Mouse (Mus musculus) stomach, postnatal 0 days (tissue): Measurements from ENCODE around the gene Stat2. TPM values are rescaled to one million over a fixed set of nuclear protein-coding genes. Genes with fewer than 3 reads are reported as not detected.
"Not testable (repeated sequence)": the region's sequence is repeated elsewhere in the genome, so short reads cannot be mapped to it uniquely, and the experiment has no call there.

Experiments used
- ATAC-seq: fragments of 200-750 bp; cut with Nextera tagmentation; 2 replicates; pipeline ENCODE4 v1.8.0; 2017; ENCODE audit not compliant: low FRiP score, low TSS enrichment
- DNase-seq: peaks from one replicate; pipeline ENCODE4 v3.0.0-alpha.2; 2016; ENCODE audit warnings: low spot score
- H3K27ac ChIP-seq: fragments of 300-500 bp; sonication (generic); replicated peaks from 2 replicates; pipeline ENCODE4 v1.5.1; 2014; ENCODE audit warnings: mild to moderate bottlenecking, control low read depth
- H3K27me3 ChIP-seq: fragments of 300-500 bp; sonication (generic); 2 replicates; pipeline ENCODE4 v1.6.1; 2014; ENCODE audit warnings: low read length; ENCODE audit not compliant: control insufficient read depth, insufficient read depth
- H3K36me3 ChIP-seq: fragments of 300-500 bp; sonication (generic); 2 replicates; pipeline ENCODE4 v1.6.1; 2014; ENCODE audit warnings: low read length, mixed read lengths; ENCODE audit not compliant: control insufficient read depth, insufficient read depth
- H3K4me1 ChIP-seq: fragments of 300-500 bp; sonication (generic); replicated peaks from 2 replicates; pipeline ENCODE4 v1.6.1; 2014; ENCODE audit warnings: antibody characterized with exemption; ENCODE audit not compliant: control insufficient read depth, insufficient read depth
- H3K4me2 ChIP-seq: fragments of 300-500 bp; sonication (generic); replicated peaks from 2 replicates; pipeline ENCODE4 v1.6.1; 2014; ENCODE audit warnings: low read depth, mild to moderate bottlenecking, control low read depth, moderate library complexity
- H3K4me3 ChIP-seq: fragments of 300-500 bp; sonication (generic); 2 replicates; pipeline ENCODE4 v1.5.1; 2014; ENCODE audit warnings: low read depth, low read length, control low read depth
- H3K9ac ChIP-seq: fragments of 300-500 bp; sonication (generic); 2 replicates; pipeline ENCODE4 v1.6.1; 2014; ENCODE audit warnings: mild to moderate bottlenecking, low read length, control low read depth, mixed read lengths
- H3K9me3 ChIP-seq: fragments of 300-500 bp; sonication (generic); 2 replicates; pipeline ENCODE4 v1.6.1; 2016; ENCODE audit warnings: low read length; ENCODE audit not compliant: control insufficient read depth
- CTCF ChIP-seq: IDR thresholded peaks from 2 replicates; pipeline ENCODE4 v1.5.1; 2016; ENCODE audit warnings: antibody characterized with exemption, low read depth, mild to moderate bottlenecking, moderate library complexity
- EP300 ChIP-seq: optimal IDR thresholded peaks from 2 replicates; pipeline ENCODE3; 2016; ENCODE audit warnings: antibody characterized with exemption
- WGBS: fragments of 180-500 bp; shearing (Covaris S2); extraction: QIAGEN DNeasy Blood & Tissue Kit; methylation state at CpG from one replicate; pipeline ENCODE4 v1.1.7; 2014; 5-methylcytosine and 5-hydroxymethylcytosine counted together
- polyA plus RNA-seq: library from polyadenylated mRNA; unstranded; fragments of >200 nt; fragmentation: Nextera tagmentation; extraction: Ambion mirVana; gene quantifications from 2 replicates; pipeline ENCODE4 v1.2.1, GENCODE M21; 2015

Gene Stat2
- polyA plus RNA-seq, 1 experiment from 2014 or later: 7.8 TPM

DNA sequence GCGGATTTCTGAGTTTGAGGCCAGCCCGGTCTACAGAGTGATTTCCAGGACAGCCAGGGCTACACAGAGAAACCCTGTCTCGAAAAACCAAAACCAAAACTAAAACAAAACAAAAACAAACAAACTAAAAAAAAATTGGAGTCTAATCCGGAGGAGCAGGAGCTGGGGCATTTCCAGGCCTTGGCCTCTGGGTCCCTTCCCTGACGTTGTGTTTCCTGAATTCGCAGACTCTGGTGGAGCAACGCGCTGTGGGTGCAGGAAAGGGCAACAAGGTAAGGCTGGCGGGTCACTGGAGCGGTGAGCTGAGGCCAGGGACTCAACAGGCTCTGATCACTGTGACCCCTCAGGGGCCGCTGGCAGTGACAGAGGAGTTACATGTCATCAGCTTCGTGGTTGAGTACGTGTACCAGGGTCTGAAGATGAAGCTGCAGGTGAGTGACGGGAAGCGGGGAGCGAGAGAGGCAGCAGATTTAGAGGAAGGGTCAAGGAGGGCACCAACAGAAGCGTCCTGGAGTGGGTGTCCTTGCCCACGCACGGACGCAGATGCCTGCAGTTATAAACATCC lies 12.6 kb downstream of the Stat2 start:
- Histone ChIP-seq H3K4me3 (no peak overlapping the region), H3K27ac (no peak overlapping the region), H3K9me3 (no peaks in the 10 kb centered on the region), H3K9ac (no peak overlapping the region), H3K4me2 (no peak overlapping the region), H3K27me3 (no peaks in the 10 kb centered on the region), H3K36me3 (peaks cover 30% of the 10 kb centered on the region; the same call in 1 of the 2 replicates), H3K4me1 (no peaks in the 10 kb centered on the region)
- ATAC-seq (no peak), DNase-seq (no peak)
- no peak for TF ChIP-seq EP300
- TF ChIP-seq CTCF: no peak
- WGBS: 83% methylated on average over 20 of the region's 20 CpGs

DNA sequence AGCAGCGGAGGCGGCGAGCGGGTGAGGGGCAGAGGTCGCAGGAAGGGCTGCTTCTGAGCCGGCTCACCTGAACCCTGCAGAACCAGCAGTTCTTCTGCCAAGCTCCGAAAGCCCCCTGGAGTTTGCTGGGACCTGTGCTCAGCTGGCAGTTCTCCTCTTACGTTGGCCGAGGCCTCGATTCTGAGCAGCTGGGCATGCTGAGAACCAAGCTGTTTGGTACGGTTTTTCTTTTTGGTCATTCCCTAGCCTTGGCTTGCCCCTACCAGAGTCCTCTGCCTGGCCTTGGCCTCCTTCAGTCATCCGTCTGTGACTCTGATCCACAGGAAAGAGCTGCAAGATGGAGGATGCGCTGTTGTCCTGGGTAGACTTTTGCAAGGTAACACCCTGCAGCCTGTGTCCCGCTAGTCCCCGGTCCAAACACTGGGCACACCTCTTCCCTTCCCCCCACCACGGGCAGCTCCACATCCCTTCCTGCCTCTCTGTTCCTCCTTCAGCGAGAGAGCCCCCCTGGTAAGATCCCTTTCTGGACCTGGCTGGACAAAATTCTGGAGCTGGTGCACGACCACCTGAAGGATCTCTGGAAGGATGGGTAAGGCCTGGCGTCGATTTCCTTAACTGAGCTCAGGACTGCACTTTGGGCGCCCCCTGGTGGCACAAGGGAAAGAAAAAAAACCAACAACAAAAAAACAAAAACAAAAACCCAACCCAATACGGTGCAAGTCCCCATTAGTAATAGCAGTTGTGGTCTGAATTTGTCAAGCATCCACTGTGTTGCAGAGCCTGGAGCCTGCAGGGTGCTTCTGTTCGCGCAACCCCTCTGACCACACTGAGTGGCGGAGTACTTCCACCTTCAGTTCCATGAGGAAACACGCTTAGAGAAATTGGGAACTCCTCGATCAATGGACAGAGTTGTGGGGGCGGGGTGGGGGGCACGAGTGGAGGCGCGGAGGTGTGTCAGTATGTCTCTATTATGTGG lies 13.5 kb downstream of the Stat2 start:
- DNase-seq (peak; percentile 65), ATAC-seq (peak; percentile 25; the same call in 1 of the 2 replicates)
- 65% methylated on average over 31 of the region's 31 CpGs for WGBS
- Histone ChIP-seq H3K9me3 (no peaks in the 10 kb centered on the region), H3K4me1 (no peaks in the 10 kb centered on the region), H3K36me3 (peaks cover 30% of the 10 kb centered on the region; the same call in 1 of the 2 replicates), H3K27me3 (no peaks in the 10 kb centered on the region), H3K4me3 (no peak overlapping the region), H3K9ac (no peak overlapping the region), H3K27ac (no peak overlapping the region), H3K4me2 (no peak overlapping the region)
- TF ChIP-seq EP300: no peak
- peak; percentile 84 for TF ChIP-seq CTCF

- H3K27me3 ChIP-seq, H3K4me3 ChIP-seq, H3K9ac ChIP-seq, H3K9me3 ChIP-seq, DNase-seq, H3K4me2 ChIP-seq, ATAC-seq, H3K27ac ChIP-seq, H3K4me1 ChIP-seq: not testable (repeated sequence)
- peaks cover 23% of the 10 kb centered on the region; the same call in 1 of the 2 replicates for H3K36me3 ChIP-seq
- 100% methylated on average over 1 of the region's 1 CpGs for WGBS
Observed at GRCm38 (mm10) chr10:128290594-128290993, 20.2 kb downstream of the Stat2 start.

GRCm38 (mm10) chr10:128296370-128297090 lies 26.2 kb downstream of the Stat2 start:
- Histone ChIP-seq H3K27me3 (no peaks in the 10 kb centered on the region), H3K9me3 (no peaks in the 10 kb centered on the region), H3K9ac (no peak overlapping the region), H3K4me1 (no peaks in the 10 kb centered on the region), H3K27ac (no peak overlapping the region), H3K36me3 (peaks cover 9% of the 10 kb centered on the region; the same call in 1 of the 2 replicates), H3K4me3 (no peak overlapping the region), H3K4me2 (no peak overlapping the region)
- DNase-seq (no peak), ATAC-seq (no peak)
- WGBS: 73% methylated on average over 13 of the region's 13 CpGs
- TF ChIP-seq CTCF (no peak), EP300 (no peak)

DNA sequence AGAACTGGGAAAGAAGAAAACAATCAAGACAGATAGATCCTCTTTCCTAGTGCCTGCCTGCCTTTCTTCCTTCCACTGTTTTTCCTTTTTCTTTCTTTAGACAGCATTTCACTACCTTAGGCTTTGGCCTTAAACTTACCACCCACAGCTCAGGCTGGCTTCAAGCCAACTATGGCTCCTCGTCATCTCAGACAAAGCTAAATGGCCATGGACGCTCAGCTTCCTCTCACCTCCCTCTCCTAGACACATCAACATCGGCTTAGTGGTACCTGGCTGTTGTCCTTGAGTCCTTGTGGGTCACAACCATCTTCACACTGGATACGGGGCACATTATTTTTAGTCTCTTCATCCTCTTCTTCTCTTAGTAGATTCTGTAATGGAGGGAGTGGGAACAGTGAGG lies 26.9 kb downstream of the Stat2 start:
- Histone ChIP-seq H3K36me3 (0 out of 2 replicates have a peak, but pooled peaks cover 4% of the 10 kb centered on the region), H3K4me1 (no peaks in the 10 kb centered on the region), H3K9me3 (no peaks in the 10 kb centered on the region), H3K4me3 (no peak overlapping the region), H3K27ac (peak overlapping the region; percentile 13; the same call in 1 of the 2 replicates), H3K27me3 (no peaks in the 10 kb centered on the region), H3K4me2 (no peak overlapping the region), H3K9ac (no peak overlapping the region)
- no peak for TF ChIP-seq EP300
- no peak for TF ChIP-seq CTCF
- ATAC-seq: no peak
- WGBS: 53% methylated on average over 4 of the region's 4 CpGs
- no peak for DNase-seq
